Mouse (Mus musculus): ENCODE results near the gene Itgb4. TPM values are rescaled to one million over a fixed set of nuclear protein-coding genes. Genes with fewer than 3 reads are reported as not detected.

Itgb4 gene
- polyA plus RNA-seq, 1 experiment from 2014 or later = 2.1 TPM

DNA sequence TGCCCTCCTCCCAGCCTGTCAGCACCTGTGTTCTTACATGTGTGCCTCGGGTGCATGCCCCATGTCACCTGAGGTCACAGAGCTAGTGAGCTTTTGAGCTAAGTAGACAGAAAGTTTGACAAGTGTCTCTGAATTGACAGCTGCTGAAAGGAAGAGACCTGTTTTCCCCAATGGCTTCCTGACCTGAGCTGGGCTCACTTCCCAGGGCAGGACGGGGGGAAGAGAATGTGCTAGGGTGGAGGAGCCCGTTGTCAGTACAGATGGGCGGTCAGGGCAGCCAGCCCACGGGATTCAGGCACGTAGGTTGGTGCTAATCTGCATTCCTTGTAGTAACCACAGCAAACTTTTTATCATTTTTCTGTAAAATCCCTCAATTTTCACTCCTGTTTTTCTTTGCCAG lies 66.1 kb downstream of the Itgb4 start:
- Histone ChIP-seq H3K27ac (no peak overlapping the region), H3K36me3 (peaks cover 46% of the 10 kb centered on the region), H3K4me3 (no peak overlapping the region), H3K4me1 (no peaks in the 10 kb centered on the region), H3K9ac (no peak overlapping the region), H3K4me2 (replicated peaks) (no peak overlapping the region), H3K27me3 (no peaks in the 10 kb centered on the region), H3K9me3 (replicated peaks) (no peaks in the 10 kb centered on the region)
- no peak for ATAC-seq (ENCODE audit: low FRiP score)
- 94% methylated on average over 6 of the region's 6 CpGs for WGBS

- no peak for ATAC-seq (ENCODE audit: low FRiP score)
- H3K4me1 ChIP-seq = no peaks in the 10 kb centered on the region
- H3K4me3 ChIP-seq = no peak overlapping the region
- no peak overlapping the region for H3K27ac ChIP-seq
- no peak overlapping the region for H3K4me2 ChIP-seq (replicated peaks)
- no peaks in the 10 kb centered on the region for H3K27me3 ChIP-seq
- H3K36me3 ChIP-seq = peaks cover 52% of the 10 kb centered on the region
- no peak overlapping the region for H3K9ac ChIP-seq
- WGBS = 98% methylated on average over 2 of the region's 2 CpGs
- no peaks in the 10 kb centered on the region for H3K9me3 ChIP-seq (replicated peaks)
Measured at GRCm38 (mm10) chr11:116041833-116042232, 67.3 kb downstream of the Itgb4 start.

GRCm38 (mm10) chr11:116042372-116043138 lies 68.0 kb downstream of the Itgb4 start:
- H3K36me3 ChIP-seq = peaks cover 58% of the 10 kb centered on the region
- 89% methylated on average over 5 of the region's 5 CpGs for WGBS

DNA sequence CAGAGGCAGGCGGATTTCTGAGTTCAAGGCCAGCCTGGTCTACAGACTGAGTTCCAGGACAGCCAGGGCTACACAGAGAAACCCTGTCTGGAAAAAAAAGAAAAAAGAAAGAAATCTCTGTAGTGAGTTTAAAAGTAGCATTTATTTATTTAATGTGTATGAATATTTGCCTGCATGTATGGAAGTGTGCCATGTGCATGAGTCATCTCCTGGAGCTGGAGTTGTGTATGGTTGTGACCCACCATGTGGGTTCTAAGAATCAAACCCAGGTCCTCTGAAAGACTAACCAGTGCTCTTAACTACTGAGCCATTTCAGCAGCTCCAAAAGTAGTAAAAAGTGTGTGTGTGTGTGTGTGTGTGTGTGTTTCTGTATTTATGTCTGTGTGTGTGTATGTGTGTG lies 68.8 kb downstream of the Itgb4 start:
- 88% methylated on average over 1 of the region's 1 CpGs for WGBS
- Histone ChIP-seq H3K9me3 (replicated peaks) (no peaks in the 10 kb centered on the region), H3K27me3 (no peaks in the 10 kb centered on the region), H3K4me3 (no peak overlapping the region), H3K4me2 (replicated peaks) (no peak overlapping the region), H3K9ac (no peak overlapping the region), H3K4me1 (no peaks in the 10 kb centered on the region), H3K36me3 (peaks cover 64% of the 10 kb centered on the region), H3K27ac (no peak overlapping the region)
- no peak for ATAC-seq (ENCODE audit: low FRiP score)

More at GRCm38 (mm10) chr11:116042372-116043138, 68.0 kb downstream of the Itgb4 start:
- no peak overlapping the region for H3K27ac ChIP-seq
- no peaks in the 10 kb centered on the region for H3K27me3 ChIP-seq
- no peak for ATAC-seq (ENCODE audit: low FRiP score)
- H3K4me2 ChIP-seq (replicated peaks) = no peak overlapping the region
- H3K4me1 ChIP-seq = no peaks in the 10 kb centered on the region
- H3K4me3 ChIP-seq = no peak overlapping the region
- no peak overlapping the region for H3K9ac ChIP-seq
- H3K9me3 ChIP-seq (replicated peaks) = no peaks in the 10 kb centered on the region

DNA sequence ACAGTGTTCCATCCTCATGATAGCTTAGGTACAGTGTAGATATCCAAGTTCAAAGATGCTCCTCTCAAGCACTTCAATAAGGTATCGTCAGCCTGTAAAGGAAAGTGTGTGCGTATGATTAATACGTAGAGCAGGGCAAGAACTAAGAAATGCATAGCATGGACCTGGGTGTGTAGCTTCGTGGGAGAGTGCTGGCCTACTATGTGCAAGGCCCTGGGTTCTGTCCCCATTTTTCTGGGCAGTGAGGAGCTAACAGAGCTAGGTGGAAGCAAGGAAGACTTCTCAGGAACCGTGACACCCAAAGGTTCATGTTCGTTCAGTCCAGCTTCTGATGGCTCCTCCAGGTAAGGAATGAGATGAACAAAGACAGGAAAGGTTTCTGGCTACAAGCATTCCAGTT lies 70.7 kb downstream of the Itgb4 start:
- Histone ChIP-seq H3K9ac (no peak overlapping the region), H3K27ac (no peak overlapping the region), H3K27me3 (no peaks in the 10 kb centered on the region), H3K4me1 (no peaks in the 10 kb centered on the region), H3K4me3 (no peak overlapping the region), H3K4me2 (replicated peaks) (no peak overlapping the region), H3K9me3 (replicated peaks) (no peaks in the 10 kb centered on the region), H3K36me3 (peaks cover 66% of the 10 kb centered on the region)
- no peak for ATAC-seq (ENCODE audit: low FRiP score)
- 97% methylated on average over 6 of the region's 6 CpGs for WGBS

DNA sequence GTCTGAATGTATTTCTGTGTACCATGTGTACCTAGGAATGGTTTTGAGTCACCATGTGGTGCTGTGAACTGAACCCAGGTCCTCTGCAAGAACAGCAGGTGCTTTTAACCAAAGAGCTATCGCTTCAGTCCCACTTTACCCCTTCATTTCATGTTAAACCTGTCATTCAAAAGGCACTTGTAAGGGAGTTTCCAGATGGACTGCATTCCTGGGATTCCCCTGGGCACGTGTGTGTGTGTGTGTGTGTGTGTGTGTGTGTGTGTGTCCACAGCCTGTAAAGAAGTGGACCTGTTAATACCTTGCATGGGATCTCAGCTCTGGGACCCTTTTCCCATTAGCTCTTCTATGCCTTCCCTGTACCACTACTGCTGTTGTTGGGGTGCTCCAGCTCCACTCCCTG lies 75.1 kb downstream of the Itgb4 start:
- WGBS = 87% methylated on average over 2 of the region's 2 CpGs
- no peak overlapping the region for H3K27ac ChIP-seq

GRCm38 (mm10) chr11:116050196-116050595 lies 75.7 kb downstream of the Itgb4 start:
- no peaks in the 10 kb centered on the region for H3K27me3 ChIP-seq
- no peak overlapping the region for H3K27ac ChIP-seq
- H3K4me1 ChIP-seq = no peaks in the 10 kb centered on the region
- no peak for ATAC-seq (ENCODE audit: low FRiP score)
- WGBS = 90% methylated on average over 4 of the region's 4 CpGs
- no peak overlapping the region for H3K4me3 ChIP-seq
- H3K36me3 ChIP-seq = peaks cover 93% of the 10 kb centered on the region
- H3K4me2 ChIP-seq (replicated peaks) = no peak overlapping the region
- no peak overlapping the region for H3K9ac ChIP-seq
- no peaks in the 10 kb centered on the region for H3K9me3 ChIP-seq (replicated peaks)

More for the DNA sequence above, 75.1 kb downstream of the Itgb4 start:
- H3K36me3 ChIP-seq = peaks cover 92% of the 10 kb centered on the region
- no peaks in the 10 kb centered on the region for H3K27me3 ChIP-seq
- no peak overlapping the region for H3K9ac ChIP-seq
- no peak for ATAC-seq (ENCODE audit: low FRiP score)
- no peak overlapping the region for H3K4me2 ChIP-seq (replicated peaks)
- H3K4me3 ChIP-seq = no peak overlapping the region
- H3K9me3 ChIP-seq (replicated peaks) = no peaks in the 10 kb centered on the region
- no peaks in the 10 kb centered on the region for H3K4me1 ChIP-seq

DNA sequence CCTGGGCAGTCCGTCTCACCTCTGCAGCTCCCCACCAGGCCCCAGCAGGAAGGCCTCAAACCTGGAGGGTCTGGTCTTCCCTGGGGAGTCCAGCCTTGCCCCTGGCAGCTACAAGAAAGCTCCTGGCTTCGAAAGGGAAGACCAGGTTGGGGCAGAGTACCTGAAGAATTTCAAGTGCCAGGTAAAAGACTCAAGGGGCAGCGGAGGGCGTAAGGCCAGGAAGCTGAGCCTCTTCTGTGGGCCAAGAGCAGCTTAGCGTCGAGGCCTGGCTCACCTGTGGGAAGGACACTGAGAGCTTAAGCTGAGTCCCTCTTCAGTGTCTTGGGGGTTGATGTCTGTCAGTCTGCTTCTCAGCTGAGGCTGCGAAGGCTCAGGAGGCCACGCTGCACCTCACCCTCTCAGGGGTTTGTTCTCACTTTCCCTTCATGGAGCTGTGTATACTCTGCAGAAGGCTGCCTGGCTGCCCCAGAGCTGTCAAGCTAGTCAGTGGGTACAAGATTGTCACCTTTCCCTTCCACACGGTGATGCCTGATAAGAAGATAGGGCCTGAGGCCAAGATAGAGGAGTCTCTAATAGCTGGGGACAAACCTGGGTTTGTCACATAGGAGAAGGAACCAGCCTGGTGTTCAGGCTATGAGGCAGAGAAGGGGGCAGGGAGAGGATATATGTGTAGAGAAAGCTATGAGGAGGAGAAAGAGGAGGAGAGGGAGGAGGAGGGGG lies 79.2 kb downstream of the Itgb4 start:
- H3K4me1 ChIP-seq = no peaks in the 10 kb centered on the region
- ATAC-seq (ENCODE audit: low FRiP score) = no peak
- H3K4me2 ChIP-seq (replicated peaks) = no peak overlapping the region
- H3K36me3 ChIP-seq = peaks cover 100% of the 10 kb centered on the region
- no peak overlapping the region for H3K27ac ChIP-seq
- H3K9ac ChIP-seq = no peak overlapping the region
- WGBS = 95% methylated on average over 9 of the region's 9 CpGs
- no peak overlapping the region for H3K4me3 ChIP-seq
- no peaks in the 10 kb centered on the region for H3K27me3 ChIP-seq
- H3K9me3 ChIP-seq (replicated peaks) = no peaks in the 10 kb centered on the region

DNA sequence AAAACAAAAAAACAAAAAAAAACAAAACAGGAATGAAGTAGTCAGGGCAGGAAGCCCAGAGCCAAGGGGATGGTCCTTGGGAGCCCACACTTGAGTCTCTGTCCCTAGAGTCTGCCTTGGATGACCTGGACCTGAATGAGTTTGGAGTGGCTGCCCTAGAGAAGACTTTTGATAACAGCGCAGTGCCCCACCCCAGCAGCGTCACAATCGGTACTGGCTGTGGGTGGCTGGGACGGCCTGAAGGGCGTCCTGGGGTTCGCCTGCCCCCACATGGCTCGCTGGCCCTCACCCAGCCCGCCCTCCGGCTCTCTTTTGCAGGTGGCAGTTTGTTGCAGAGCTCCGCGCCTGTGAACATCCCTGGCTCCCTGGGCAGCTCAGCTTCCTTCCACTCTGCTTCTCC lies 81.4 kb downstream of the Itgb4 start:
- Histone ChIP-seq H3K9ac (no peak overlapping the region), H3K27me3 (no peaks in the 10 kb centered on the region), H3K4me3 (no peak overlapping the region), H3K9me3 (replicated peaks) (no peaks in the 10 kb centered on the region), H3K27ac (no peak overlapping the region), H3K4me1 (no peaks in the 10 kb centered on the region), H3K4me2 (replicated peaks) (no peak overlapping the region), H3K36me3 (peaks cover 100% of the 10 kb centered on the region)
- WGBS = 95% methylated on average over 11 of the region's 11 CpGs
- ATAC-seq (ENCODE audit: low FRiP score) = no peak

- Histone ChIP-seq H3K4me1 (0 out of 2 replicates have a peak, but pooled peaks cover 3% of the 10 kb centered on the region), H3K36me3 (peaks cover 99% of the 10 kb centered on the region), H3K9me3 (replicated peaks) (no peaks in the 10 kb centered on the region), H3K27me3 (no peaks in the 10 kb centered on the region), H3K4me3 (no peak overlapping the region), H3K27ac (no peak overlapping the region), H3K9ac (no peak overlapping the region), H3K4me2 (replicated peaks) (no peak overlapping the region)
- 92% methylated on average over 4 of the region's 4 CpGs for WGBS
- ATAC-seq (ENCODE audit: low FRiP score) = no peak
Measured at GRCm38 (mm10) chr11:116057237-116057881, 82.8 kb downstream of the Itgb4 start.
